Mouse (Mus musculus) spleen, adult 2 months (tissue): ENCODE data around the gene Olfr401.

Source experiments
- CTCF ChIP-seq: fragments of 200-500 bp; IDR thresholded peaks from 2 replicates; pipeline ENCODE4 v1.5.1; 2011; ENCODE audit warnings: mild to moderate bottlenecking, inconsistent platforms; ENCODE audit not compliant: insufficient read depth, insufficient read length, insufficient replicate concordance; ENCODE audit errors: extremely low read depth
- POLR2A ChIP-seq: fragments of 200-500 bp; IDR thresholded peaks from 2 replicates; pipeline ENCODE4 v1.6.1; 2011; ENCODE audit warnings: low read depth, low read length, inconsistent platforms

GRCm38 (mm10) chr11:74069655-74070054 is 43.9 kb upstream of the Olfr401 start, which contains the start of gene Zfp616:
- TF ChIP-seq CTCF (no peak), POLR2A (no peak)
